Mouse (Mus musculus): Measurements from ENCODE around the gene Khdc4. TPM values are rescaled to one million over a fixed set of nuclear protein-coding genes. Genes with fewer than 3 reads are reported as not detected.
"Not testable (repeated sequence)": the region's sequence is repeated elsewhere in the genome, so short reads cannot be mapped to it uniquely, and the experiment has no call there.

The Khdc4 gene
- total RNA-seq, 4 experiments from 2014 or later, result 46.2 to 57.4 (median 51.3) TPM

- no peak for DNase-seq (ENCODE audit: low spot score in 2 of 2)
Observed at GRCm38 (mm10) chr3:88655619-88656018, 30.0 kb upstream of the Khdc4 start.

GRCm38 (mm10) chr3:88658441-88659127 lies 27.0 kb upstream of the Khdc4 start:
- no peak for DNase-seq (ENCODE audit: low spot score in 2 of 2)

- no peak for DNase-seq (ENCODE audit: low spot score in 2 of 2)
Observed at GRCm38 (mm10) chr3:88659798-88660197, 25.8 kb upstream of the Khdc4 start.

GRCm38 (mm10) chr3:88664095-88664494 lies 21.5 kb upstream of the Khdc4 start:
- no peak for DNase-seq (ENCODE audit: low spot score in 2 of 2)

GRCm38 (mm10) chr3:88677399-88677798 lies 8.2 kb upstream of the Khdc4 start:
- DNase-seq (ENCODE audit: low spot score in 2 of 2), result no peak

- no peak for DNase-seq (ENCODE audit: low spot score in 2 of 2)
Observed at GRCm38 (mm10) chr3:88683814-88684213, 1.8 kb upstream of the Khdc4 start.

GRCm38 (mm10) chr3:88684236-88684979 lies 1.2 kb upstream of the Khdc4 start:
- DNase-seq (ENCODE audit: low spot score in 2 of 2), result no peak

- no peak for DNase-seq (ENCODE audit: low spot score in 2 of 2)
Observed at GRCm38 (mm10) chr3:88685958-88686451, 402 bp downstream of the Khdc4 start.

GRCm38 (mm10) chr3:88686734-88687611 lies 1.4 kb downstream of the Khdc4 start:
- DNase-seq (ENCODE audit: low spot score in 2 of 2), result no peak

- DNase-seq (ENCODE audit: low spot score in 2 of 2), result no peak
Observed at GRCm38 (mm10) chr3:88689079-88689478, 3.5 kb downstream of the Khdc4 start.

GRCm38 (mm10) chr3:88695545-88695944 lies 9.9 kb downstream of the Khdc4 start:
- DNase-seq (ENCODE audit: low spot score in 2 of 2), result no peak

GRCm38 (mm10) chr3:88698051-88698450 lies 12.4 kb downstream of the Khdc4 start:
- DNase-seq (ENCODE audit: low spot score in 2 of 2), result no peak

GRCm38 (mm10) chr3:88698834-88699233 lies 13.2 kb downstream of the Khdc4 start:
- no peak for DNase-seq (ENCODE audit: low spot score in 2 of 2)

- DNase-seq (ENCODE audit: low spot score in 2 of 2), result no peak
Observed at GRCm38 (mm10) chr3:88700247-88700646, 14.6 kb downstream of the Khdc4 start.

- no peak for DNase-seq (ENCODE audit: low spot score in 2 of 2)
Observed at GRCm38 (mm10) chr3:88701222-88701621, 15.6 kb downstream of the Khdc4 start.

GRCm38 (mm10) chr3:88713709-88714108 lies 28.1 kb downstream of the Khdc4 start:
- DNase-seq (ENCODE audit: low spot score in 2 of 2), result no peak

GRCm38 (mm10) chr3:88714725-88715124 lies 29.1 kb downstream of the Khdc4 start:
- no peak for DNase-seq (ENCODE audit: low spot score in 2 of 2)

GRCm38 (mm10) chr3:88715716-88716115 lies 30.1 kb downstream of the Khdc4 start:
- DNase-seq (ENCODE audit: low spot score in 2 of 2), result not testable (repeated sequence)

GRCm38 (mm10) chr3:88716399-88717197 lies 31.0 kb downstream of the Khdc4 start, which contains the start of gene Rit1:
TSS of gene Rit1 (plus strand) at chr3:88716838.
- DNase-seq (ENCODE audit: low spot score in 2 of 2), result peak; percentile 54 to 66

GRCm38 (mm10) chr3:88717198-88717798 lies 31.7 kb downstream of the Khdc4 start:
- DNase-seq (ENCODE audit: low spot score in 2 of 2), result peak in 1 of 2 experiments; percentile 37
